Mouse (Mus musculus): ENCODE results near the gene Igf1r. TPM values are rescaled to one million over a fixed set of nuclear protein-coding genes. Genes with fewer than 3 reads are reported as not detected.
A peak's percentile ranks its signal among the peaks of the same experiment; 100 is the strongest.

The Igf1r gene
- polyA plus RNA-seq, 1 experiment from 2014 or later = 23.2 TPM

DNA sequence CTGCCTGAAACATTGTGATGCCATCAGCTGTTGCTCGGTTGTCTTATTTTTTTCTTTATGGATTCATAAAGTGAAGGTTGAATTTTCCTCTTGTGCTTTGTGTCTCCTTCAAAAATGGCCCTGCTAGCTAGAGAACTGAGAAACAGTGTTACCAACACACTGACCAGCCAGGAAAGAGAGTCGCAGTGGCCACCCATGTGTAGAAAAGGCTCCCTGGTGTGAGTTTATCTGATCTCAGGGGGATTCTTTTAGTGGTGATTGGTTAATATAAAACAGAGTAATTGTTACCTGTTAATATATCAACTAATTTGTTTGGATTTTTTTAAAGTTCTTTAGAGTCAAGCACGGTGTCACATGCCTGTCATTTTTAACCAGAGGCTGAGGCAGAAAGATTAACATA lies 33.2 kb upstream of the Igf1r start:
- H3K4me3 ChIP-seq (ENCODE audit: low read depth, low read length) = no peak overlapping the region
- H3K27ac ChIP-seq (ENCODE audit: low read length) = no peak overlapping the region
- WGBS = 65% methylated on average over 3 of the region's 3 CpGs
- no peak overlapping the region for H3K4me2 ChIP-seq (replicated peaks; ENCODE audit: low read depth, low read length)
- no peaks in the 10 kb centered on the region for H3K27me3 ChIP-seq (ENCODE audit: control insufficient read depth, insufficient read depth, low read length)
- ATAC-seq (ENCODE audit: insufficient number of reproducible peaks, insufficient read depth, low FRiP score, low read depth) = no peak
- no peaks in the 10 kb centered on the region for H3K4me1 ChIP-seq (ENCODE audit: control insufficient read depth, insufficient read depth, low read length)
- H3K36me3 ChIP-seq (ENCODE audit: control insufficient read depth, insufficient read depth, low read length) = no peaks in the 10 kb centered on the region
- H3K9me3 ChIP-seq (ENCODE audit: control insufficient read depth, low read depth, low read length) = no peaks in the 10 kb centered on the region
- H3K9ac ChIP-seq (replicated peaks; ENCODE audit: low read depth, low read length) = no peak overlapping the region

DNA sequence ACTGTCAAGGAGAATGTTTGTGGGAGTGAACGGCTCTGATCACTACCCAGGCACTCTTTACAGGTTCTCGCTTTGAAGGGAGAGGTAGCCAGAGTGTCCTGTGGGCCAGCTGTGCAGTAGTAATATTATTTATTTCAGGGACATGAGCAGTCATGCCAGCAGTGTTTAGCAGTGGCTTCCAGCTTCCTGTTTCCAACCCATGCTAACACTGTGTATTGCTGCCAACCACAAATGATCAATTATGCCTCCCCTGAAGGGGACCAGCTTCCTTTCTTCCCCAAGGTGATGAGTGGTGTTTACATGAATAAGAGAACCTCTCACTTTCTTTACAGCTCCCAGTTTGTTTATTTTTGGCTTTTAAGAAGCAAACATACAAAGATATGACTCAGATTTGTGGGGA lies 28.4 kb upstream of the Igf1r start:
- H3K36me3 ChIP-seq (ENCODE audit: control insufficient read depth, insufficient read depth, low read length) = no peaks in the 10 kb centered on the region
- no peak overlapping the region for H3K4me2 ChIP-seq (replicated peaks; ENCODE audit: low read depth, low read length)
- no peak overlapping the region for H3K27ac ChIP-seq (ENCODE audit: low read length)
- H3K27me3 ChIP-seq (ENCODE audit: control insufficient read depth, insufficient read depth, low read length) = no peaks in the 10 kb centered on the region
- H3K9ac ChIP-seq (replicated peaks; ENCODE audit: low read depth, low read length) = no peak overlapping the region
- H3K9me3 ChIP-seq (ENCODE audit: control insufficient read depth, low read depth, low read length) = no peaks in the 10 kb centered on the region
- 36% methylated on average over 2 of the region's 2 CpGs for WGBS
- H3K4me1 ChIP-seq (ENCODE audit: control insufficient read depth, insufficient read depth, low read length) = no peaks in the 10 kb centered on the region
- ATAC-seq (ENCODE audit: insufficient number of reproducible peaks, insufficient read depth, low FRiP score, low read depth) = no peak
- H3K4me3 ChIP-seq (ENCODE audit: low read depth, low read length) = no peak overlapping the region

DNA sequence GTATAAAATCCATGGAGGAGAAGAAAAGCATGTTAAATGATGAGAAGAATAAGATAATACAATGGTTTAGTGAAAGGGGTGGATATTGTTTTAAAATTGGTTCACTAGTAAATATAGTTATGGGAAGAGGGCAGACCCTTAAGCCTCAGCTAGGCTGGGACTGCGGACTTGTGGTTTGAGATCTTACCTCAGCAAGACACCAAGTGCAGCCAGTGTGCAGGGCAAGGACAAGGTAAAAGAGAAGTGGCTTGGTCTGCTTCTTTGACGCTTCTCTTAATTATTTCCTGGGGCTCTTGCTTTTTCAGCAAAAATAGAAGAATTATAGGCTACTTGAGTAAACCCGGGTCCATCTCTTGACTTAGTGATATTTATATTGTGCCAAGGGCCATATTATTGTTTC lies 22.5 kb upstream of the Igf1r start:
- WGBS = 80% methylated on average over 3 of the region's 3 CpGs
- no peak for ATAC-seq (ENCODE audit: insufficient number of reproducible peaks, insufficient read depth, low FRiP score, low read depth)
- no peaks in the 10 kb centered on the region for H3K36me3 ChIP-seq (ENCODE audit: control insufficient read depth, insufficient read depth, low read length)
- H3K4me3 ChIP-seq (ENCODE audit: low read depth, low read length) = no peak overlapping the region
- no peaks in the 10 kb centered on the region for H3K27me3 ChIP-seq (ENCODE audit: control insufficient read depth, insufficient read depth, low read length)
- H3K9me3 ChIP-seq (ENCODE audit: control insufficient read depth, low read depth, low read length) = no peaks in the 10 kb centered on the region
- no peak overlapping the region for H3K4me2 ChIP-seq (replicated peaks; ENCODE audit: low read depth, low read length)
- no peaks in the 10 kb centered on the region for H3K4me1 ChIP-seq (ENCODE audit: control insufficient read depth, insufficient read depth, low read length)
- H3K27ac ChIP-seq (ENCODE audit: low read length) = no peak overlapping the region
- no peak overlapping the region for H3K9ac ChIP-seq (replicated peaks; ENCODE audit: low read depth, low read length)

DNA sequence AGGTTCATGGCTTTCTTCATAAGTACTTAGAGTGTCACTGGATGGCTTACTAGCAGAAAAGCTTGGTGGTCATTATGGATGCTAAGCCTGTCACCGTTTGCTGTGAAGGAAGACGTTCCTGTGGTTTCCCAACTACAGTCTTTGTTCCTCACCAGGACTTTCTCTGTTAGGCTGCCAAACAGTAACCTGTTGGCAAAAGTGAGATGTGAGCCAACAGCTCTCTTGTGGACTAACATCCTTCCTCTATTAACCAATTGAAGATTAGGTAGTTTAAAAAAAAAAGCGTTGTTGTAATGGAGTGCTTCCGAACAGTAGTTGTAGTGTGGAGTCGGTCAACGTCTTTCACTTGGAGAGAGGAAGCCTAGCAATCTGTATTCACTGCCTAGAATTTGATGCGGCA lies 15.8 kb upstream of the Igf1r start:
- Histone ChIP-seq H3K4me2 (replicated peaks; ENCODE audit: low read depth, low read length) (no peak overlapping the region), H3K27me3 (ENCODE audit: control insufficient read depth, insufficient read depth, low read length) (no peaks in the 10 kb centered on the region), H3K36me3 (ENCODE audit: control insufficient read depth, insufficient read depth, low read length) (no peaks in the 10 kb centered on the region), H3K9me3 (ENCODE audit: control insufficient read depth, low read depth, low read length) (no peaks in the 10 kb centered on the region), H3K4me3 (ENCODE audit: low read depth, low read length) (no peak overlapping the region), H3K4me1 (ENCODE audit: control insufficient read depth, insufficient read depth, low read length) (no peaks in the 10 kb centered on the region), H3K27ac (ENCODE audit: low read length) (no peak overlapping the region), H3K9ac (replicated peaks; ENCODE audit: low read depth, low read length) (no peak overlapping the region)
- no peak for ATAC-seq (ENCODE audit: insufficient number of reproducible peaks, insufficient read depth, low FRiP score, low read depth)
- 87% methylated on average over 7 of the region's 7 CpGs for WGBS

DNA sequence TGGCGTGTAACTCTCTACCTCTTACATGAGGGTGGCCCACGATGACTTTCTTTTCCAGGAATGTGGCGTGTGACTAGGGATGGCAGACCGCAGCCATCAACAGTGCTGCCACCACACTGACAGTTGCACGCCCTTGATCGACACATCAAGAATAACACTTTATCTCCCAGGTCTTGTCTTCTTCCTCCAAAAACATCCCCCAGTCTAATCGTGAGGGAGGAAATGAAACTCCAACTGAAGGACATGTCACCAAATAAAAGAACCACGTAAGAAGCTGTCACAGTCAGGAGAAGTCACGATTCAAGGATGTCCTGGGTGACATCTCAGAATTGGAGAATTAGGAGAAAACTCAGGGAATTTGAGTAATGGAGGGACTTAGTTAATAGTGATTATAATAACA lies 8.8 kb upstream of the Igf1r start:
- no peaks in the 10 kb centered on the region for H3K27me3 ChIP-seq (ENCODE audit: control insufficient read depth, insufficient read depth, low read length)
- H3K9me3 ChIP-seq (ENCODE audit: control insufficient read depth, low read depth, low read length) = no peaks in the 10 kb centered on the region
- 81% methylated on average over 9 of the region's 9 CpGs for WGBS
- ATAC-seq (ENCODE audit: insufficient number of reproducible peaks, insufficient read depth, low FRiP score, low read depth) = no peak
- no peak overlapping the region for H3K4me3 ChIP-seq (ENCODE audit: low read depth, low read length)
- no peaks in the 10 kb centered on the region for H3K36me3 ChIP-seq (ENCODE audit: control insufficient read depth, insufficient read depth, low read length)
- H3K4me1 ChIP-seq (ENCODE audit: control insufficient read depth, insufficient read depth, low read length) = no peaks in the 10 kb centered on the region
- H3K27ac ChIP-seq (ENCODE audit: low read length) = no peak overlapping the region
- H3K4me2 ChIP-seq (replicated peaks; ENCODE audit: low read depth, low read length) = no peak overlapping the region
- no peak overlapping the region for H3K9ac ChIP-seq (replicated peaks; ENCODE audit: low read depth, low read length)

DNA sequence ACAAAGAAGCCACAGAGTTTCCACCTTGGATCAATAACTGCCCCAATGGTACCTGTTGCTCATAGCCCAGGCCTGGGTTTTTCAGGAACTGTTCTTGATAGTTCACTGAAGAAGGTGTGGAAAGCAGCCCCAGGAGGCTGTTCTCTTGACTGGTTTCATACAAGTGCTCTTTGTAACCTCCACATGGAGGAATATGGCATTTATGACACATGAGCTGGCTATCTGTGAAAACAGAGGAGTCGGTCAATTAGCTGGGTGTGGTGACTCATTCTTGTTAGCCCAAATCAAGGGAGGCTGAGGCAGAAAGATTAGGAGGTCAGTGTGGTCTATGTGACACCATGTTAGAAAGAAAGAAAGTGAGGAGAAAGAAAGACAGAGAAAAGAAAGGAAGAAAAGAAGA lies 5.7 kb upstream of the Igf1r start:
- H3K36me3 ChIP-seq (ENCODE audit: control insufficient read depth, insufficient read depth, low read length) = no peaks in the 10 kb centered on the region
- ATAC-seq (ENCODE audit: insufficient number of reproducible peaks, insufficient read depth, low FRiP score, low read depth) = no peak
- no peak overlapping the region for H3K27ac ChIP-seq (ENCODE audit: low read length)
- H3K9me3 ChIP-seq (ENCODE audit: control insufficient read depth, low read depth, low read length) = no peaks in the 10 kb centered on the region
- H3K4me1 ChIP-seq (ENCODE audit: control insufficient read depth, insufficient read depth, low read length) = no peaks in the 10 kb centered on the region
- no peak overlapping the region for H3K4me2 ChIP-seq (replicated peaks; ENCODE audit: low read depth, low read length)
- WGBS = 64% methylated on average over 1 of the region's 1 CpGs
- no peaks in the 10 kb centered on the region for H3K27me3 ChIP-seq (ENCODE audit: control insufficient read depth, insufficient read depth, low read length)
- no peak overlapping the region for H3K4me3 ChIP-seq (ENCODE audit: low read depth, low read length)
- H3K9ac ChIP-seq (replicated peaks; ENCODE audit: low read depth, low read length) = no peak overlapping the region

DNA sequence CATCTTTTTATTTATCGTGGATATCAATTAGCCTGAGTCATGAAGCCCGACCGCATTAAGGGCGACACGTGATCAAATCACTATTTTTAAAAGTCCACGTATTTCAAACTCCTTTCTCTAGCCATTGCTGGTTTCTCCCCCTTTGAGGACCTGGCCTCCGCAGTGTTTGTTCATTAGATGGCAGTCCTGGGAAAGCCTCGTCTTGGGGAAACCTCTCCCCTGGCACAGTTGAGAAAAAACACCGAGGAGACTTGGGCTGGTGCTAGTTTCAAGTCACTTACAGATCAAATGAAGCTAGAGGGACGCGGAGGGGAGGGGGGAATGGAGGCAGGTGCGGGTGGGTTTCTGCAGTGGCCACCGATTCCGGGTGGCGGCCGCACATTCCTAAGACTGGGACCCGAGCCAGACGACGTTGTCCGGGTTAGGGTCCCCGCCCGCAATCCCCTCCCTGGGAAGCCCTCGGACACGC lies 2.2 kb upstream of the Igf1r start:
- H3K36me3 ChIP-seq (ENCODE audit: control insufficient read depth, insufficient read depth, low read length) = no peaks in the 10 kb centered on the region
- H3K27ac ChIP-seq (ENCODE audit: low read length) = peak overlapping the region; percentile 100
- 0 out of 2 replicates have a peak, but pooled peaks have one; percentile 2 for ATAC-seq (ENCODE audit: insufficient number of reproducible peaks, insufficient read depth, low FRiP score, low read depth)
- peak overlapping the region; percentile 86 for H3K4me3 ChIP-seq (ENCODE audit: low read depth, low read length)
- WGBS = 0% methylated on average over 23 of the region's 24 CpGs
- H3K27me3 ChIP-seq (ENCODE audit: control insufficient read depth, insufficient read depth, low read length) = no peaks in the 10 kb centered on the region
- H3K4me1 ChIP-seq (ENCODE audit: control insufficient read depth, insufficient read depth, low read length) = peaks cover 11% of the 10 kb centered on the region
- no peaks in the 10 kb centered on the region for H3K9me3 ChIP-seq (ENCODE audit: control insufficient read depth, low read depth, low read length)
- H3K9ac ChIP-seq (replicated peaks; ENCODE audit: low read depth, low read length) = peak overlapping the region; percentile 72
- H3K4me2 ChIP-seq (replicated peaks; ENCODE audit: low read depth, low read length) = peak overlapping the region; percentile 57

DNA sequence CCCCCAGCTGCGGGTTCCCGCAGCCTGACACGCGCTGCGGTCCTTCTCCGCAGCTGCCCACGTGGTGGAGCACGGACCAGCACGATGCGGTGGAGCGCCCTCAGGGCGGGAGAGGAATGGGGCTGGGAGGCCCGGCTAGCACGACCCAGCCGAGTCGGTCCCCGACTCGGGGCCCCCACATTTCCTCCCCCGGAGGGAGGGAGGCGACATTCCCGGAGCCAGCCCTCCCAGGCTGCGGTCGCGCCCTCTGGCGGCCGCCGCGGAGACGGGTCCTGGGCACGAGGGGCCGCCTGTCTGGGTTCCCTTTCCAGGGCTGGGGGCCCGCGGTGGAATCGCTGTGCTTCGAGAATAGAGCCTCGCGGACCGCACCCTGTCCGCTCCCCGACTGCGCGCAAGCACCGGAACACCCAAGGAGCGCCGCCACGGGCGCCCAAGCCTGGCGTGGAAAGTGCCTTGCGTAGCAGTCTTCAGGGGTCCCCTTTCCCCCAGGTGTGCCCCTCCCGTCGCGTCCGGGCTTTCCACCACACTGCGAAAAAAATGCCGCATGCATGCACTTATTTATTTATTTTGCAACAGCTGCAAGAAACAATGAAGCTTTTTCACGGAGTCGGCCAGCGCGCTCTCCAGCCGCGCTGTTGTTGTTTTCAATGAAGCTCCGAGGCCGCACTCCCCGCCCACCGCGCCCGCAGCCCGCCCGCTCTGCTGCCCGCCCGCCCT lies 1.7 kb upstream of the Igf1r start:
- under 1% methylated on average over 48 of the region's 71 CpGs for WGBS
- Histone ChIP-seq H3K4me1 (ENCODE audit: control insufficient read depth, insufficient read depth, low read length) (peaks cover 15% of the 10 kb centered on the region), H3K9me3 (ENCODE audit: control insufficient read depth, low read depth, low read length) (no peaks in the 10 kb centered on the region), H3K9ac (replicated peaks; ENCODE audit: low read depth, low read length) (peak overlapping the region; percentile 72), H3K27me3 (ENCODE audit: control insufficient read depth, insufficient read depth, low read length) (no peaks in the 10 kb centered on the region), H3K4me2 (replicated peaks; ENCODE audit: low read depth, low read length) (peak overlapping the region; percentile 57), H3K36me3 (ENCODE audit: control insufficient read depth, insufficient read depth, low read length) (no peaks in the 10 kb centered on the region), H3K4me3 (ENCODE audit: low read depth, low read length) (peak overlapping the region; percentile 86), H3K27ac (ENCODE audit: low read length) (peak overlapping the region; percentile 100)
- peak; percentile 77 for ATAC-seq (ENCODE audit: insufficient number of reproducible peaks, insufficient read depth, low FRiP score, low read depth)

DNA sequence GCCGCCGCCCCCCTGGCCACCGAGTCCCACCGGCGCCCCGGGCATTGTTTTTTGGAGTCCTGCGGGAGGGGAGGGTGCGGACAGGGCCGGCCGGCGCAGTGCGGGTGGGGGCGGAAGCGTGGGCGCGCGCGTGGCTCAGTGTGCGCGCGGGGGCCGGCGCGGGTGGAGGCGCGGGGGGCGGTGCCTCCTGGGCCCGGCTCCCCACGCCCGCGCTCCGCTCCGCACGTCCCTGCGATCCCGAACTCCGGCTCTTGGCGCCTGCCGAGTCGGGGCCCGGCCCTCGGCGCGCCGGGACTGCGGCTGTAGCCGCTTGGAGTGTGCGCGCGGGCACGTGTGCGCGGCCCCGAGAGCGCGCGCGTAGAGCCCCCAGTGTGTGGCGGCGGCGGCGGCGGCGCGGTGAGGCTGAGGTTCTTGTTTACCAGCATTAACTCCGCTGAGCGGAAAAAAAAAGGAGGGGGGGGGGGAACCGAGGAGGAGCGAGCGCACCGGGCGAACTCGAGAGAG lies 1.0 kb upstream of the Igf1r start:
- no peaks in the 10 kb centered on the region for H3K9me3 ChIP-seq (ENCODE audit: control insufficient read depth, low read depth, low read length)
- H3K36me3 ChIP-seq (ENCODE audit: control insufficient read depth, insufficient read depth, low read length) = no peaks in the 10 kb centered on the region
- peak overlapping the region; percentile 100 for H3K27ac ChIP-seq (ENCODE audit: low read length)
- under 1% methylated on average over 47 of the region's 73 CpGs for WGBS
- no peaks in the 10 kb centered on the region for H3K27me3 ChIP-seq (ENCODE audit: control insufficient read depth, insufficient read depth, low read length)
- H3K4me2 ChIP-seq (replicated peaks; ENCODE audit: low read depth, low read length) = peak overlapping the region; percentile 99
- peak overlapping the region; percentile 93 for H3K9ac ChIP-seq (replicated peaks; ENCODE audit: low read depth, low read length)
- peak; percentile 84 for ATAC-seq (ENCODE audit: insufficient number of reproducible peaks, insufficient read depth, low FRiP score, low read depth)
- peaks cover 21% of the 10 kb centered on the region for H3K4me1 ChIP-seq (ENCODE audit: control insufficient read depth, insufficient read depth, low read length)
- H3K4me3 ChIP-seq (ENCODE audit: low read depth, low read length) = peak overlapping the region; percentile 86

All from stomach, embryonic 14.5 days (tissue).